In genomic region chr2:3101292-3101957, GRCm38 (mm10) we compare ENCODE assay signal across 22 mouse cellular contexts. TPM values are rescaled to one million over a fixed set of nuclear protein-coding genes. Genes with fewer than 3 reads are reported as not detected.
"Had no signal": no experiment of that assay in that cellular context is flagged by ENCODE, and none has a peak within 500 bp of the region (broad histone marks: within the 10 kb centered on the region; RNA-seq: fewer than 3 reads in every experiment).

No protein-coding gene starts in this region.

- H3K9ac ChIP-seq: heart, embryonic 13.5 days; heart, embryonic 15.5 days; hindbrain, embryonic 12.5 days; hindbrain, embryonic 14.5 days; kidney, embryonic 15.5 days; limb, embryonic 12.5 days; liver, embryonic 13.5 days; liver, embryonic 15.5 days had no signal

- H3K9me3 ChIP-seq: heart, embryonic 10.5 days; heart, embryonic 13.5 days; heart, embryonic 15.5 days; hindbrain, embryonic 12.5 days; kidney, embryonic 15.5 days; limb, embryonic 10.5 days; liver, embryonic 13.5 days; liver, embryonic 15.5 days had no signal

- DNase-seq: gastrocnemius, adult 2 months; gastrocnemius, postnatal 10 days; gastrocnemius, postnatal 25 days; heart, postnatal 14 days; heart, postnatal 36 days; liver; liver, embryonic 13.5 days had no signal

- H3K27me3 ChIP-seq: heart, embryonic 13.5 days; heart, embryonic 15.5 days; hindbrain, embryonic 12.5 days; kidney, embryonic 15.5 days; limb, embryonic 12.5 days; liver, embryonic 13.5 days; liver, embryonic 15.5 days had no signal

- H3K27ac ChIP-seq: gastrocnemius, adult 2 months; heart, embryonic 10.5 days; heart, embryonic 13.5 days; heart, embryonic 15.5 days; hindbrain, embryonic 10.5 days; hindbrain, embryonic 12.5 days; hindbrain, embryonic 14.5 days; kidney, embryonic 15.5 days; kidney, postnatal 0 days; left cerebral cortex, adult 2 months; limb, embryonic 10.5 days; limb, embryonic 12.5 days; liver, embryonic 13.5 days; liver, embryonic 15.5 days had no signal

- H3K4me1 ChIP-seq: heart, embryonic 10.5 days; heart, embryonic 13.5 days; heart, embryonic 15.5 days; hindbrain, embryonic 10.5 days; hindbrain, embryonic 12.5 days; kidney, embryonic 15.5 days; limb, embryonic 10.5 days; limb, embryonic 12.5 days; liver, embryonic 13.5 days; liver, embryonic 15.5 days had no signal

- H3K36me3 ChIP-seq: heart, embryonic 10.5 days; heart, embryonic 13.5 days; heart, embryonic 15.5 days; hindbrain, embryonic 10.5 days; hindbrain, embryonic 12.5 days; kidney, embryonic 15.5 days; limb, embryonic 10.5 days; limb, embryonic 12.5 days; liver, embryonic 13.5 days; liver, embryonic 15.5 days had no signal

- ATAC-seq: hindbrain, embryonic 16.5 days; inflammation-experienced regulatory T-cells, adult 6 months had no signal

- H3K4me3 ChIP-seq: gastrocnemius, adult 2 months; heart, embryonic 10.5 days; heart, embryonic 13.5 days; heart, embryonic 15.5 days; hindbrain, embryonic 10.5 days; hindbrain, embryonic 12.5 days; kidney, embryonic 15.5 days; left cerebral cortex, adult 2 months; limb, embryonic 10.5 days; limb, embryonic 12.5 days; liver, embryonic 13.5 days; liver, embryonic 15.5 days had no signal

- H3K4me2 ChIP-seq: heart, embryonic 13.5 days; heart, embryonic 15.5 days; hindbrain, embryonic 12.5 days; hindbrain, embryonic 14.5 days; kidney, embryonic 15.5 days; limb, embryonic 12.5 days; liver, embryonic 11.5 days; liver, embryonic 13.5 days; liver, embryonic 15.5 days had no signal

RNA-seq across cellular contexts. Expression of gene Fam171a1, which starts 12.6 kb away (rescaled TPM):
- polyA plus RNA-seq: inflammation-experienced regulatory T-cells, adult 6 months had no signal
